Mouse (Mus musculus) limb, embryonic 14.5 days (tissue): Measurements from ENCODE around the gene Scap. TPM values are rescaled to one million over a fixed set of nuclear protein-coding genes. Genes with fewer than 3 reads are reported as not detected.

ENCODE experiments used
- ATAC-seq: fragments of 200-750 bp; cut with Nextera tagmentation; 2 replicates; pipeline ENCODE4 v1.8.0; 2017; ENCODE audit warnings: low read depth, moderate number of reproducible peaks, moderate TSS enrichment; ENCODE audit not compliant: low FRiP score
- DNase-seq: peaks from one replicate; pipeline ENCODE4 v3.0.0-alpha.2; 2015; ENCODE audit warnings: low spot score
- H3K27ac ChIP-seq: fragments of 300-500 bp; sonication (generic); replicated peaks from 2 replicates; pipeline ENCODE4 v1.5.1; 2014; ENCODE audit warnings: low read depth, mild to moderate bottlenecking, low read length, moderate library complexity, mixed read lengths
- H3K27me3 ChIP-seq: fragments of 300-500 bp; sonication (generic); 2 replicates; pipeline ENCODE4 v1.6.1; 2014; ENCODE audit warnings: low read length, mixed read lengths; ENCODE audit not compliant: control insufficient read depth, insufficient read depth
- H3K36me3 ChIP-seq: fragments of 300-500 bp; sonication (generic); 2 replicates; pipeline ENCODE4 v1.6.1; 2014; ENCODE audit warnings: mild to moderate bottlenecking, low read length, moderate library complexity, mixed read lengths; ENCODE audit not compliant: control insufficient read depth, insufficient read depth
- H3K4me1 ChIP-seq: fragments of 300-500 bp; sonication (generic); 2 replicates; pipeline ENCODE4 v1.6.1; 2014; ENCODE audit warnings: antibody characterized with exemption, low read length, mixed read lengths; ENCODE audit not compliant: control insufficient read depth, insufficient read depth
- H3K4me2 ChIP-seq: fragments of 300-500 bp; sonication (generic); replicated peaks from 2 replicates; pipeline ENCODE4 v1.6.1; 2014; ENCODE audit warnings: low read depth, mild to moderate bottlenecking, low read length, moderate library complexity; ENCODE audit not compliant: severe bottlenecking
- H3K4me3 ChIP-seq: fragments of 300-500 bp; sonication (generic); replicated peaks from 2 replicates; pipeline ENCODE4 v1.5.1; 2014; ENCODE audit warnings: low read length
- H3K9ac ChIP-seq: fragments of 300-500 bp; sonication (generic); 2 replicates; pipeline ENCODE4 v1.6.1; 2014; ENCODE audit warnings: mild to moderate bottlenecking, low read depth, low read length, moderate library complexity; ENCODE audit not compliant: severe bottlenecking
- H3K9me3 ChIP-seq: fragments of 300-500 bp; sonication (generic); 2 replicates; pipeline ENCODE4 v1.6.1; 2016; ENCODE audit warnings: low read length; ENCODE audit not compliant: control insufficient read depth
- POLR2A ChIP-seq: fragments of 200-500 bp; IDR thresholded peaks from 2 replicates; pipeline ENCODE4 v1.8.0; 2012; ENCODE audit warnings: inconsistent platforms, mild to moderate bottlenecking, moderate library complexity, borderline replicate concordance; ENCODE audit not compliant: insufficient read depth, insufficient read length; ENCODE audit errors: extremely low read depth
- WGBS: fragments of 180-500 bp; shearing (Covaris S2); extraction: QIAGEN DNeasy Blood & Tissue Kit; methylation state at CpG from one replicate; pipeline ENCODE4 v1.1.7; 2014; 5-methylcytosine and 5-hydroxymethylcytosine counted together
- polyA plus RNA-seq, 2 experiments: library from polyadenylated mRNA; depleted of rRNA in 1 of 2; stranded (reverse) in 1 of 2; unstranded in 1 of 2; fragments of >200 nt; fragmentation: Nextera tagmentation in 1 of 2; extraction: Ambion mirVana in 1 of 2; gene quantifications; 2 replicates each; pipeline versions ENCODE4 v1.2.1 to v1.2.3; 2012 to 2014

The Scap gene
- polyA plus RNA-seq, 2 experiments = 28.4 to 30.3 TPM

- no peak overlapping the region for H3K27ac ChIP-seq
- H3K36me3 ChIP-seq = no peaks in the 10 kb centered on the region
- no peak overlapping the region for H3K4me3 ChIP-seq
- H3K9ac ChIP-seq = no peak overlapping the region
- TF ChIP-seq POLR2A = no peak
- H3K4me2 ChIP-seq = no peak overlapping the region
- ATAC-seq (no peak), DNase-seq (no peak)
- 74% methylated on average over 7 of the region's 7 CpGs for WGBS
- H3K4me1 ChIP-seq = no peaks in the 10 kb centered on the region
- H3K27me3 ChIP-seq = no peaks in the 10 kb centered on the region
- H3K9me3 ChIP-seq = no peaks in the 10 kb centered on the region
Measured at GRCm38 (mm10) chr9:110412926-110413325, 79.8 kb downstream of the Scap start.

GRCm38 (mm10) chr9:110413785-110414184 lies 80.7 kb downstream of the Scap start:
- H3K36me3 ChIP-seq = no peaks in the 10 kb centered on the region
- H3K4me2 ChIP-seq = no peak overlapping the region
- 53% methylated on average over 9 of the region's 9 CpGs for WGBS
- DNase-seq (peak; percentile 47), ATAC-seq (no peak)
- H3K4me3 ChIP-seq = no peak overlapping the region
- no peaks in the 10 kb centered on the region for H3K9me3 ChIP-seq
- TF ChIP-seq POLR2A = no peak
- H3K27ac ChIP-seq = no peak overlapping the region
- no peaks in the 10 kb centered on the region for H3K4me1 ChIP-seq
- no peak overlapping the region for H3K9ac ChIP-seq
- H3K27me3 ChIP-seq = no peaks in the 10 kb centered on the region

GRCm38 (mm10) chr9:110419511-110420112 lies 86.5 kb downstream of the Scap start, which contains the start of gene Ngp:
Ngp (plus strand) TSS chr9:110419747.
- TF ChIP-seq POLR2A = no peak
- no peak for DNase-seq
- no peak within 1 kb of the TSS for H3K4me2 ChIP-seq
- H3K4me1 ChIP-seq = no peaks in the 10 kb centered on the region
- no peak within 1 kb of the TSS for H3K4me3 ChIP-seq
- ATAC-seq = no peak
- H3K27me3 ChIP-seq = no peaks in the 10 kb centered on the region
- H3K9me3 ChIP-seq = no peaks in the 10 kb centered on the region
- no peak within 1 kb of the TSS for H3K27ac ChIP-seq
- no peak within 1 kb of the TSS for H3K9ac ChIP-seq
- WGBS = 87% methylated on average over 12 of the region's 12 CpGs
- H3K36me3 ChIP-seq = no peaks in the 10 kb centered on the region

GRCm38 (mm10) chr9:110431241-110431640 lies 98.2 kb downstream of the Scap start:
- TF ChIP-seq POLR2A = no peak
- Histone ChIP-seq H3K4me3 (no peak overlapping the region), H3K9me3 (no peaks in the 10 kb centered on the region), H3K27ac (no peak overlapping the region), H3K27me3 (no peaks in the 10 kb centered on the region), H3K9ac (no peak overlapping the region), H3K4me2 (no peak overlapping the region), H3K36me3 (peaks cover 76% of the 10 kb centered on the region), H3K4me1 (no peaks in the 10 kb centered on the region)
- WGBS = 93% methylated on average over 8 of the region's 8 CpGs
- no peak for ATAC-seq
- no peak for DNase-seq

- H3K4me1 ChIP-seq = no peaks in the 10 kb centered on the region
- DNase-seq (no peak), ATAC-seq (no peak)
- WGBS = 86% methylated on average over 2 of the region's 2 CpGs
- H3K4me2 ChIP-seq = no peak overlapping the region
- H3K27me3 ChIP-seq = no peaks in the 10 kb centered on the region
- no peak overlapping the region for H3K9ac ChIP-seq
- H3K9me3 ChIP-seq = no peaks in the 10 kb centered on the region
- no peak overlapping the region for H3K27ac ChIP-seq
- peaks cover 74% of the 10 kb centered on the region for H3K36me3 ChIP-seq
- no peak overlapping the region for H3K4me3 ChIP-seq
- no peak for TF ChIP-seq POLR2A
Measured at GRCm38 (mm10) chr9:110433045-110433444, 100.0 kb downstream of the Scap start.

Other genes with a start within 250 kb of the Scap start
- gene Smarcc1, start 215.6 kb upstream of the Scap start, polyA plus RNA-seq (2012; rRNA removed) = 67.2 and 72.8 TPM in 2 replicates
- 132 and 144 TPM in 2 replicates for gene Smarcc1, start 215.6 kb upstream of the Scap start, polyA plus RNA-seq (2014; fragmentation: Nextera tagmentation; extraction: Ambion mirVana)
- 121 and 132 TPM in 2 replicates for gene Dhx30, start 215.5 kb upstream of the Scap start, polyA plus RNA-seq (2012; rRNA removed)
- gene Dhx30, start 215.5 kb upstream of the Scap start, polyA plus RNA-seq (2014; fragmentation: Nextera tagmentation; extraction: Ambion mirVana) = 120 and 135 TPM in 2 replicates
- 10.0 and 11.0 TPM in 2 replicates for gene Cspg5, start 89.5 kb upstream of the Scap start, polyA plus RNA-seq (2012; rRNA removed)
- gene Cspg5, start 89.5 kb upstream of the Scap start, polyA plus RNA-seq (2014; fragmentation: Nextera tagmentation; extraction: Ambion mirVana) = 6.4 and 7.6 TPM in 2 replicates
- gene Elp6, start 28.1 kb upstream of the Scap start, polyA plus RNA-seq (2012; rRNA removed) = 36.1 and 43.4 TPM in 2 replicates
- gene Elp6, start 28.1 kb upstream of the Scap start, polyA plus RNA-seq (2014; fragmentation: Nextera tagmentation; extraction: Ambion mirVana) = 25.3 and 25.8 TPM in 2 replicates
- gene Ptpn23, start 74.9 kb downstream of the Scap start, polyA plus RNA-seq (2012; rRNA removed) = 44.5 and 53.2 TPM in 2 replicates
- gene Ptpn23, start 74.9 kb downstream of the Scap start, polyA plus RNA-seq (2014; fragmentation: Nextera tagmentation; extraction: Ambion mirVana) = 18.5 and 22.4 TPM in 2 replicates
- gene Ngp, start 86.5 kb downstream of the Scap start, polyA plus RNA-seq (2012; rRNA removed) = 1.5 and 3.8 TPM in 2 replicates
- gene Ngp, start 86.5 kb downstream of the Scap start, polyA plus RNA-seq (2014; fragmentation: Nextera tagmentation; extraction: Ambion mirVana) = 2.2 and 5.9 TPM in 2 replicates
- gene Klhl18, start 143.4 kb downstream of the Scap start, polyA plus RNA-seq (2012; rRNA removed) = 21.0 and 23.9 TPM in 2 replicates
- gene Klhl18, start 143.4 kb downstream of the Scap start, polyA plus RNA-seq (2014; fragmentation: Nextera tagmentation; extraction: Ambion mirVana) = 11.0 and 11.7 TPM in 2 replicates
- 0.94 and 1.1 TPM in 2 replicates for gene Kif9, start 143.7 kb downstream of the Scap start, polyA plus RNA-seq (2012; rRNA removed)
- 0.77 and 1.2 TPM in 2 replicates for gene Kif9, start 143.7 kb downstream of the Scap start, polyA plus RNA-seq (2014; fragmentation: Nextera tagmentation; extraction: Ambion mirVana)
- gene Setd2, start 199.3 kb downstream of the Scap start, polyA plus RNA-seq (2012; rRNA removed) = 86.3 and 86.5 TPM in 2 replicates
- 52.7 and 58.0 TPM in 2 replicates for gene Setd2, start 199.3 kb downstream of the Scap start, polyA plus RNA-seq (2014; fragmentation: Nextera tagmentation; extraction: Ambion mirVana)